Mouse (Mus musculus) gastrocnemius, adult 2 months (tissue): ENCODE results near the gene Myt1l. TPM values are rescaled to one million over a fixed set of nuclear protein-coding genes. Genes with fewer than 3 reads are reported as not detected.

Experiments used
- DNase-seq: peaks from one replicate; pipeline ENCODE4 v3.0.0; 2022
- H3K27ac ChIP-seq: fragments of 200-600 bp; 2 replicates; pipeline ENCODE4 v1.8.1; 2022; ENCODE audit warnings: mild to moderate bottlenecking
- H3K4me3 ChIP-seq: fragments of 200-600 bp; 2 replicates; pipeline ENCODE4 v1.8.1; 2022; ENCODE audit warnings: mild to moderate bottlenecking, moderate library complexity
- CTCF ChIP-seq: fragments of 200-600 bp; IDR thresholded peaks from 2 replicates; pipeline ENCODE4 v1.8.1; 2022; ENCODE audit warnings: antibody characterized with exemption, mild to moderate bottlenecking, moderate library complexity
- intact Hi-C: fragments of 180-260 bp; cut with DNase I; formaldehyde crosslinking; loops from one replicate; pipeline ENCODE4 v1.15.1; 2025
- total RNA-seq, 2 experiments: library from RNA; stranded (reverse); gene quantifications; 2 replicates each; pipeline ENCODE4 v1.2.3; 2021

Myt1l gene
- total RNA-seq, 2 experiments from 2014 or later = not detected

DNA sequence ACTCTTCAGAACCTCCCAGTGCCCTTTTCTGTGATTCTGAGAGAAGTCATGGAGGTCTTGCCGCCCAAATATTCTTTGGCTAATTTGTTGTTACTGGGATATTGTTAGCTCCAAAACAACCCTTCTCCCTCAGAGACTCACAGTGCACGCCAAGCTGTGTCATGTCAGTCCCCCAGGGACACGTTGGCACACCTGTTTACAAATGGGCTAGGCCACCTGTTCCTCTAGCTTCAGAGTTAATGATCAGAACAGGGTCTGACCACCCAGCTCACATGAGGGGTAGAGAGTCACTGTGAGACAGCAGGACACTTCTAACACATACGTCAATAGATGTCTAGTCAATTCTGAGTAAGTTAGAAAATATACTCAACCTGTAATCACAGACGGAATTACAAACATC lies 12.6 kb downstream of the Myt1l start:
- Histone ChIP-seq H3K27ac (no peak overlapping the region), H3K4me3 (no peak overlapping the region)
- no peak for DNase-seq
- intact Hi-C loops = no loop called here
- TF ChIP-seq CTCF = no peak

DNA sequence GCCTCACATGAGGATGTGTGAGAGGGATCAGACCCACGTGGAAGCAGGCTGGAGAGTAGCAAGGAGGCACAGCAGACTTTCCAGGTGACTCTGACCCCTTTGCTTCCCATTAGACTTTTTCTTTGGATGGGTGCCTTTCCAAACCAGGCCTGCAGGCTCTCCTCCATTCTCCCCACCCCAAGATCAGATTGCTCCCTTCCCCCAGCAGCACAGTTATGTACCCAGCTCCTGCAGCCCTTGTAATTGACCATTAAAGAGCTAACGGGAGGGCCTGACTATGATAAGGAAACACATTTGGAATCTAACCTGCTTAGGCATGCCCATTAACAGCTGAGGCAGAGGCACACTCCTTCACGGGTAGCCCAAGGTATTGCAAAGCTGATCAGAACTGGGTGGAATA lies 17.9 kb downstream of the Myt1l start:
- TF ChIP-seq CTCF = no peak
- H3K27ac ChIP-seq = no peak overlapping the region
- H3K4me3 ChIP-seq = no peak overlapping the region
- intact Hi-C loops = no loop called here
- no peak for DNase-seq

DNA sequence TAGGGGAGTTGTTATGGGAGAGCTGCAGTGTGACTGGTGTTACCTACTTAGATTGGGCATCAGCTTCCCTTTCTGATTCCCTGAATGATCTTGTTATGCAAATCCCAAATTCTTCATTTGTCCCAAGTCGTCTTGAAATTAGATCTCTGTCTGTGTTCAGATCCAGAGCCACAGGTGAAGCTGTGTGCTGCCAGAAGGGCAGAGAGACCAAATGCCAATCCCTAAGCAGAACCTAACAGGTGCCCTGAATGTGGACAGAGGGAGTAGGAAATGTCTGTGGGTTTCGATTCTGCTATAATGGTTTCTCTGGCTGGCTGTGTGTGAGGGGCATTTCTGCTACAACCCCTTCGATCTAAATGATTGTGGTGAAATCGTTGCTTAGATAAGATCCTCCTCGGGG lies 18.9 kb downstream of the Myt1l start:
- intact Hi-C loops = no loop called here
- TF ChIP-seq CTCF = no peak
- DNase-seq = no peak
- H3K27ac ChIP-seq = no peak overlapping the region
- H3K4me3 ChIP-seq = no peak overlapping the region

DNA sequence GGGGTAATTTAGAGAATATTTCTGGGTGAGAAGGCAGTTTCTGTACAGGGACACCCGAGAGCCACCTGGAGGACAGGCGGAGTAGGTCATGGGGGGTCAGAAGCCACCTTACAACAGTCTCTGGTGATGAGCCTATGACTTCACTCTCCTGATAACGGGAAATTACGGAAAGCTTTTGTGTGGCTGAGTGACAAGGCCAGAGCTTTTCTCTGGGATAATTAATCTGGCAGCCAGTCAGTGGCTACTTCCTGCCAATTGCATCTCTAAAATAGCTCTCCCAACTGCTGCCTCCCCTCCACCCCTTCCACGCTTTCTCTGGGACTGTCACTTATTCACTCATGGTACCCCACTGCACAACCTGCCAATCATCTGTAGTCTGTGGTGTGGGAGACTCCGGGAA lies 19.6 kb downstream of the Myt1l start:
- Histone ChIP-seq H3K4me3 (no peak overlapping the region), H3K27ac (no peak overlapping the region)
- TF ChIP-seq CTCF = no peak
- intact Hi-C loops = no loop called here
- DNase-seq = no peak

DNA sequence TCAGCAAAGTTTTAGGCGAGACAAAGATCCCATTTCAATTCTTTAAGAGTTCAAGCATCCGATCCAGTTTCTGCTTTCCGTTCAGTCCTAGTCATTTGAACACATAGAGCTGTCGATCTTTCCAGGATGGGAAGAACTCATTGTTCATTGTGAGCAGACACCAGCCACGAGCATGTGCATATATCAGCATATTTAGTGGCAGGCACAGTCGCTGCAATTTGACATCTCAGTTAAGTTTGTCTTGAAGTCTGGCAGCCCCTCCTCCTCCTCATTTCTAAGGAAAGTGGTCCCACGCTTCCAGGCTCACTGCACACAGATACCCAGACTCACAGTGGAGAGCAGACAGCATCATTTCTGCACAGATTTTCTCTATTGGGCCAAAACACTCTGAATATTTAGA lies 25.0 kb downstream of the Myt1l start:
- Histone ChIP-seq H3K27ac (no peak overlapping the region), H3K4me3 (no peak overlapping the region)
- intact Hi-C loops = no loop called here
- TF ChIP-seq CTCF = no peak
- no peak for DNase-seq

DNA sequence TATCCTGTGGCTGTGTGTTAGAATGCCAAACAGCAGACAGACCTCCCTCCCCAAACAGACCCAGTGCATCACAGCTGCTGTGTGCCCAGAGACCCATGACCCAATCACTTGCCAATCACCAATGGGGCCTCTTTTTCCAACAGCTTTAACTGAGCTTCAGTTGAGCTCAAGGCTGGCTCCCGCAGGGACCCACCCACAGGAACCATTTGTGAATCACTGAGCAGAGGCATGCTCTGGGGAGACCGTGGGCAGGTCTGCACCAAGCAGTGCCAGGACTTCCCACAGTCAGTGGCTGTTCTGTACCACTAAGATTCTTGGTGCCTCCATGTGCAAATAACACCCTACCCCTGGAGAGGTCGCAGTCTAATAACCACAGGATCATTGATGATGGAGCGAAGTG lies 27.5 kb downstream of the Myt1l start:
- no peak for DNase-seq
- Histone ChIP-seq H3K27ac (no peak overlapping the region), H3K4me3 (no peak overlapping the region)
- TF ChIP-seq CTCF = no peak
- intact Hi-C loops = no loop called here

DNA sequence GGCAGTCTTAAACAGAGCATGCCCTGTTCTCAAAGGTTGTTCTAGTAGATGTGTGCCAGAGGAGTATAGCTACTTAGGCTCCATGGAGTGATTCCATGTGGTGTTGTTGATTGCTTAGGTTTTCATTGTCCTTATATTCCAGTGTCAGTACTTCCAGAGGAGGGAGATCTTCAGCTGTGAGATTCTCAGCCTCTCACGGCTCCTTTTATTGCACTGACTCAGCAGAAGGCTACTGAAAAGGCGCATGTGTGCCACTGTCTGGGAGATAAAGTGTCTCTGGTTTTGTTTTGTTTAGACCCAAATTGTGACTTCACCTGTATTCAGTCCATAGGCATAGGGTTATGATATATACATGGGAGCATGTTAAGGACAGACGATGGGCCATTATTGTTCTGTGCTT lies 28.2 kb downstream of the Myt1l start:
- no peak for DNase-seq
- Histone ChIP-seq H3K4me3 (no peak overlapping the region), H3K27ac (no peak overlapping the region)
- no peak for TF ChIP-seq CTCF
- intact Hi-C loops = no loop called here

DNA sequence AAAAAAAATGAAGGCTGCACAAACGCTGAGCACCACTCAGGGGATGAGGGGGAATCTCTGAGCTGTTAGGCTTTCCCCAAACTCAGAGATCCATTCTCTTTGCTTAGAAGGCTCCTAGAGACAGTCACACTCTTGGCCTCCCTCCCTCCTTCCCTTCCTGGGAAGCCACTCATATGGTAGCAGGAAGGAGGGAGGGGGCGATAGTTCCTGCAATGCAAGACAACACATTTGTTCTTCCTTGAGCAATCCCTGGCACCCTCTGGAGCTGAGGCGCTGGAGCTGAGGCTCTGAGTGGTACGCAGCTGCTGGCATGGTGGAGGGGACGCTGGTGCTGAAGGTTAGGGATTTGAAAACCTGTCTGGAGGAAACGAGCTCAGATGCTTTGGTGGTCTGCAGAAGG lies 28.7 kb downstream of the Myt1l start:
- Histone ChIP-seq H3K27ac (no peak overlapping the region), H3K4me3 (no peak overlapping the region)
- intact Hi-C loops = no loop called here
- TF ChIP-seq CTCF = no peak
- no peak for DNase-seq

DNA sequence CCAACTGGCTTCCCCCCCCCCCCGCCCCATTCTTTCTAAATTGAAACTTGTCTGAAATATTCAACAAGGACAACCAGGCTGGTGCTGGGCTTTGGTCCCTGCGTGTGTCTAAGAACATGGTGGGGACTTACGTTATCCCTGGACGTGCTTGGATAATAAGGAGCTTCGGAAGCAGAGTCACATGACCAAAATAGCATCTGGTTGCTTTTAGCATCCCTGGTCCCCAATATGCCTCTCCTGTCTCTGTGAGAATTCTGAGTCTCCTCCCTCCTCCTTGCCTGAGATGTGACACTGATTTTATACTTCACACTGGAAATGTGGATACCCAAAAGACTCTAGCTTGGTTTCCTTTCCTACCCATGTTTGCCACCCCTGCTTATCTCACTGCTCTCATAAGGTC lies 31.6 kb downstream of the Myt1l start:
- no peak for DNase-seq
- no peak for TF ChIP-seq CTCF
- H3K4me3 ChIP-seq = no peak overlapping the region
- intact Hi-C loops = no loop called here
- H3K27ac ChIP-seq = no peak overlapping the region

DNA sequence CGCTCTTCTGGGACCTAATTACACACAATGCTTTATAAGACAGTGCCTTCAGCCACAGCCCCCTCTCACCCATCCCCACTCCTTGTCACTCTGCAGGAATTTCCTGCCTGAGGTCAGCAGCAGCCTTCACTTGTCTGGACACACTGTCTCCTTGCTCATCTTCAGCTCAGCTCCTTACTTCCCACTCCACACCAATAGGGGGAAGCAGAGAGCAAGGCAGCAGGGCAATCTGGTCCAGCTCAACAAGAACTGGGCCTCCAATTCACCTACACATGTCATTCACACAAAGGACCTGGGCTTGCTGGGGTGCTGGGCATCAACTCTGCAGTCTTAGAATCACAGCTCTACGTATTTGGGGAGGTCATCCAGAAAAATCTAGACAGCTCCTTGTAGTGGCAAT lies 33.0 kb downstream of the Myt1l start:
- no peak for TF ChIP-seq CTCF
- H3K4me3 ChIP-seq = no peak overlapping the region
- no peak for DNase-seq
- intact Hi-C loops = no loop called here
- no peak overlapping the region for H3K27ac ChIP-seq

DNA sequence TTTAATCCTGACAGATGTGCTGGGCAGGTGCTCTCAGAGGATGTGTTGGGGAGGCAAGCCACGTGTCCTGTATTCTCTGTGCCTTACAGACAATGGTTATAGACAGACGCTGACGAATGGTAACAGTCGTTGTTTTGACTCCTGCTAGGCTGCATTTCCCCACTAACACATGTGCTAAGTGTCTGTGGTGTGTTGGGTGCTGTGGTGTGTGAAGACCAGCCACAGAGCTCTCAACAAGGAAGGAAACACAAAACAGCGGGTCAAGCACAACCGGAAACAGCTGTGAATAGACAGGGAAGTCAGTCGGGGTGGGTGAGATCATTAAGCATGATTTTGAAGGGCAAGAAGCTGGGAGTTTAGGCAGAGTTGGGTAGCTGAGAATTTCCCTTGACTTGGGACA lies 41.1 kb downstream of the Myt1l start:
- no peak for DNase-seq
- intact Hi-C loops = no loop called here
- no peak overlapping the region for H3K27ac ChIP-seq
- TF ChIP-seq CTCF = no peak
- H3K4me3 ChIP-seq = no peak overlapping the region

DNA sequence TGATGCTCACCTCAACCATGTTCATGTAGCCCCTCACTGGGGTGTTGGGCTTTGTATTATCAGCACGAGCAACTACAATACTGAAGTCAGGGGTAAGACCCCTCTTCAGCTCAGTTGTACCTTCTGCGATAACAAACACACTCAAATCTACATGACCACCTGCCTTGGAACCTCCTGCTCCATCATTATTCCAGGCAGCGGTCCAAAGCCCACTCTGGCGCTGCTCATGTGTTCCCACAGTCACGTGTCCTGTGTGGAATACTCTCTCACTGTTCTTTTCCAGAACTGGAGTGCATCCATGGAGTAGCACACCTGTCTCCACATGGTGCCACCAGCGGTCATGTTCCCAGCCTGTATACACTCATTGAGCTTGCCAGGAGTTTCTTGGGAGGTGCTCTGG lies 42.2 kb downstream of the Myt1l start:
- H3K4me3 ChIP-seq = no peak overlapping the region
- no peak for TF ChIP-seq CTCF
- intact Hi-C loops = no loop called here
- no peak overlapping the region for H3K27ac ChIP-seq
- no peak for DNase-seq

DNA sequence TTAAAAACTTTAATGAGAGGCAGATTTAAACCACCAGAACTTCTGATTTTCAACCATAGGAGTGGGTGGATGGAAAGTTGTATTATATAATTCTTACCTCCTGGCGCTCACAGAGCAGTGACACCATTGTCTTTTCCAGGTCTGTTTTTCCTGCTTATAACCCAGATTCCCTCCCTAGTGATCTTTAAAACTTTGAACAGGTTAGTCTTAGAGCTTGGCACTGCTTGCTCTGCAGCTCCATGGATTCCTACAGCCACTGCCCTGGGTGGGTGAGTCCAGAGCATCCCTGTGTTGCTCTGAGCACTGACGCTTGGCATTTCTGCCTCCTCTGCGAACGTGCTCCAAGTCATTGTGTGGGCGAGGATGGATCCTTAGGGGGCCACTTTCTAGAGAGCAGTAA lies 43.4 kb downstream of the Myt1l start:
- DNase-seq = no peak
- TF ChIP-seq CTCF = no peak
- intact Hi-C loops = no loop called here

DNA sequence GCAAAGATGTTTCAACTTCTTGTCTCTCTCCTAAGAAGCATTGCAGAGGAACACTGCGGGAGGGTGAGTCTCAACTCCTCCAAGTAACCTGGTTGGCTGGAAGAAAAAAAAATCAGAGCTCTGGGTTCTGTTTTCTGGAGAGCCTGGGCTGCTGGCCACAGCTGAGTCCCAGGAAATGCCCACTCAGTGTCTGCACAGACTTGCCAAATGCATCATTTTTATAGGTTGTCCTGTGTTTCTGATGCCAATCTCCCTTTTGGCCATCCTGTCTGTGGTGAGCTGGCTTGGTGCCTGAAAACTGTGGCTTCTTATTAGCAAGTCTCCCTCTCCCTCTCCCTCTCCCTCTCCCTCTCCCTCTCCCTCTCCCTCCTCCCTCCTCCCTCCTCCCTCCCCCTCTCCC lies 65.6 kb downstream of the Myt1l start:
- intact Hi-C loops = no loop called here
- Histone ChIP-seq H3K27ac (no peak overlapping the region), H3K4me3 (no peak overlapping the region)
- DNase-seq = no peak
- no peak for TF ChIP-seq CTCF

More for the DNA sequence above, 43.4 kb downstream of the Myt1l start:
- no peak overlapping the region for H3K27ac ChIP-seq
- no peak overlapping the region for H3K4me3 ChIP-seq

DNA sequence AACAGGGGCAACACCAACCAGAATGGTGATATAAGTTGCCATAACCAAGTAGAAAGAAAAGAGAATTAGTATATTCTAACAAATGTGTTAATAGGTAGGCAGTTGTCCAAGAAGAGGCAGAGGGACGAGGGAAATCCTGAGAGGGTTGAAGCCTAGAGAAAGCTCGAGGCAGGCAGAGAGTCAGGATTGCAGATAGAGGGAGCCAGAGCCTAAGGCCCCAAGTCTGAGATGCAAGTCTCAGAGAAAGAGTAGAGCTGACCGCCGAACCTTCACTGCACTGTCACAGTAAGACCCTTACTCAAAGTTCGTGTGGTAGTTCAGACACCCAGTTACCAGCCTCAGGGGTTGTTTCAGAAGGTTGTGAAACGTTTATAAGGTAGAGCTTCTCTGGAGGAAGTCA lies 71.7 kb downstream of the Myt1l start:
- H3K27ac ChIP-seq = no peak overlapping the region
- TF ChIP-seq CTCF = peak; percentile 15; the same call in 1 of the 2 replicates
- intact Hi-C loops = no loop called here
- H3K4me3 ChIP-seq = no peak overlapping the region
- DNase-seq = no peak
